Mouse (Mus musculus): ENCODE measurements around the gene Ilk.
"Not testable (repeated sequence)": the region's sequence is repeated elsewhere in the genome, so short reads cannot be mapped to it uniquely, and the experiment has no call there.

Gene Ilk

DNA sequence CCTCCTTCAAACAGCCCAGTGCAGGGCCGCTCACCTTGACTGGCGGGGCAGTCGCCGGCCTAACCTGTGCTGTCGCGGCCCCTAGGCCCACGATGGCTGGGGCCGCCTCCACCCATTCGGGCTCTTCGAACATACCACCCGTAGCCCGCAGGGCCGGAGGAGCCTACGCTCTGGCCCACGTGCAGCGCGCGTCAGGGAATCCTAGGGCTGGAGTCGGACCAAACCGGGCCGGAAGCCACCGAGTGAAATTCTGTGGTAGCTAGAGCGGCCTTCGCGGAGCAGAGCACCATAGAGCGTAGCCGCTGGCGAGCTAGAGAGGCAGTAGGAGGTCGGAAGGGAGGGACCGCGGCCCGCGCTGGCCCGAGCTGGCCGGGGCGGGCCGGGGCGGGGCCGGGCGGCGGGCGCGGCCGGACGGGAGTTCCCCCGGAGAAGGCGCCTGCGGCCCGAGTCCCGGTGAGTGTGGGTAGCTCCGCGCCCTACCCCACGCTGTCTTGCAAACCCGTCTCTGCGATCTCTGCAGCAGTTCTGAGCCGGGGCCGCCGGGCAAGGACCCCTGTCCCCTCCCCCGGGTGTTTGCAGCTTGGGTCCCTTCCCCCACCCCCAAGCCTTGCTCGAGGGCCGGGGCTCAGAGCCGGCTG lies at the start of gene Ilk:
Ilk (plus strand) TSS at position 329 of the 638 bp plus-strand sequence.
- DNase-seq (ENCODE audit: extremely low spot score): peak; percentile 88

DNA sequence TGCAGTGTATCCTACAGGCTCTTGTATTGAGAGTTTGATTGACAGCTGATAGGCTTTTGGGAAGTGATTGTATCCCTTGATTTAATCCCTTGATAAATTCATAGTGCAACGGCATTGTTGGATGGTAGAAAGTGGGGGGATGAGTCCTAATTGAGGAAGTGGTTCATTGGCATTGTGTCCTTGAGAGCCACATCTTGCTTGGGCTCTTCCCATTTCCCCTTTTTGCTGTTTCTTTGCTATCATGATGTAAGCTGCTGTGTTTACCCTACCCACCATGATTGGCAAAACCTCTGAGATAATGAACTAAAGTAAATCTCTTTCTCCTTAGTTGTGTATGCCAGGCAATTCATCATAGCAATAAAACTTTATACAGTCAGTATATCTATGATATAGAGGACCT lies 45.5 kb upstream of the Ilk start:
- DNase-seq (ENCODE audit: extremely low spot score): no peak

DNA sequence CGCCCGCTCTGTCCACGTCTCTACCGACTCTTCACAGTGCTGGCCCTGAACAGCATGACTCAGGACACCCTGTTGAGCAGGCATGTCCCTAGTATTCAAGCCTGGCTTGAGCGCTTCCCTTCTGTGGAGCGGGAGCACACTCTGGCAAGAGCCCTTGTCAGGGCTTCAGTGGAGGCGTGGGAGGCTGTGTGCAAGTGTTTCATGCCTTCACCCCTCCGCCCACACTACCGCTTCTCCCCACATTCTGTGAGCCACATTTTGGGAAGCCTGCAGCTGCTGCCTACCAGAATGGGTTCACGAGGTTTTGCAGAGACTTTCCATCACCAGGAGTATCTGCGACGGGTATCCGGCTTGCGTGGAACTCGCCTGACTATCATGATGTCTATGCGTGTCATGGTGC lies 33.2 kb upstream of the Ilk start:
- DNase-seq (ENCODE audit: extremely low spot score): no peak

DNA sequence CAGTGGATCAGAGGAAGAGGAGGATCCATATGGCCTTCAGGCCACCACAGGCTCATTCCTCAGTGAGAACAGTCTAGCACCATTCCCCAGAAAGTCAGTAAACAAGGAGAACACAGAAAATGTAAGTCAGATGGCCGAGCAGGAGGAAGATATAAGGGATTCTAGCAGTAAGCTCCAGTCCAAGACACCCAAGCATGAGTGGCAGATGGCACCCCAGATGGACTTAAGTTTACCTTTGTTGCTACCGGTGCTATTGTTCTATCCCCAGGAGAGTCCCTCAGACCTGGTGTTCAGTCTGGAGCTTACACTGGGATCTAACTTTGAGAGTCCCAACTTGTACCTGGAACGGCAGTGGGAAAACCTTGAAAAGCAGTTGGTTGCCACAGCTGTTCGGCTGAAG lies 32.6 kb upstream of the Ilk start:
- no peak for DNase-seq (ENCODE audit: extremely low spot score)

DNA sequence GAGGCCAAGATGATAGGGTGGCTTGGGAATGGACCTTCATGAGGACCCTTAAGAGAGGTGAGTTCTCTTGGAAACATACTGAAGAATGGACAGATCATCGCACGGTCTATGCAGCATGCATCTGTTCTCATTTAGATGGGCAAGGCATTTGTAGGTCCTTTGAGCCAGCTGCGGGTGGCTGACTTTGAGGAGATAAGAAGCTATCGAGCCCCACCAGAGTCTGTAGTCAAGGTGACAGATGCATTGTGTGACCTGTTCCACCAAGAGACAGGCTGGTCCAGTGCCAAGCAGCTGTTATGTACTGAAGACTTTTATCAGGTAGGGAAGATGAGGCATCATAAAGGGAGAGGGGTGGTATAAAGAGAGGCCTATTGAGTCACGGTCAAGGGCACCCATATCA lies 27.7 kb upstream of the Ilk start:
- no peak for DNase-seq (ENCODE audit: extremely low spot score)

DNA sequence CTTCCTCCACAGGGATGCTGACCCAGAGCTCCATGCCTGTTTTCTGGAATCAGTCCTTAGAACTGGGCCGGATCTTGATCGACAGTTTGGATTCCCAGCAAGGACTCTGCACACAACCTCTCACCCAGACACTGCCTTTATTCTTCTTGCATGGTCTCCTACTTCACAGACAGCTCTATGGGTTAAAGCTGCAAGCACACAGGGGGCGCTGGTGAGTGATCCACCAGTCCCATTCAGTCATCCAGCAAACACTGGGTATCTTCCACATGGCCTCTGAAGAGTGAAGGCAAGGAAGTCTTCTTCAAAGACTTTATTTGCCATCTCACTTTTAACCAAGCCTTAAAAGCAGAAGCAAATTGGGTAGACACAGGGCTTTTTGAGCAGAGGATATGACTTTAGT lies 21.0 kb upstream of the Ilk start:
- DNase-seq (ENCODE audit: extremely low spot score): no peak

DNA sequence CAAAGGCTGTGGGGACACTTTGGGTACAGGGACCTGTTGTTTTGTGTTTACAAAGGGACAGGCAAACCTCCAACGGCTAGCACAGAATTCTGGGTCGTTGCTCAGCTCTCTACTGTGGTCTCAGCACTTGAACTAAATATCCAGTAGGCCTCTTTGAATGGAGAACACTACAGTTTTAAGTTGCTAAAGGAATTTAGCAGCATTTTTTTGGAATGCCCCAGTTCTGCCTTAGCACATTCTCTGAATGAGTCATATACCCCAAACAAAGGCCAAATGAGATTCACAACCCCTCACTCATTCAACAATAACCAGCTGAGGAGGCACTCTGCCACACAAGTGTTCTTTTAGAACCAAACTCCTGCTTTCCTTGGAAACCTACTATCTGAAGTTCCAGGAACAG lies 14.5 kb upstream of the Ilk start:
- no peak for DNase-seq (ENCODE audit: extremely low spot score)

DNA sequence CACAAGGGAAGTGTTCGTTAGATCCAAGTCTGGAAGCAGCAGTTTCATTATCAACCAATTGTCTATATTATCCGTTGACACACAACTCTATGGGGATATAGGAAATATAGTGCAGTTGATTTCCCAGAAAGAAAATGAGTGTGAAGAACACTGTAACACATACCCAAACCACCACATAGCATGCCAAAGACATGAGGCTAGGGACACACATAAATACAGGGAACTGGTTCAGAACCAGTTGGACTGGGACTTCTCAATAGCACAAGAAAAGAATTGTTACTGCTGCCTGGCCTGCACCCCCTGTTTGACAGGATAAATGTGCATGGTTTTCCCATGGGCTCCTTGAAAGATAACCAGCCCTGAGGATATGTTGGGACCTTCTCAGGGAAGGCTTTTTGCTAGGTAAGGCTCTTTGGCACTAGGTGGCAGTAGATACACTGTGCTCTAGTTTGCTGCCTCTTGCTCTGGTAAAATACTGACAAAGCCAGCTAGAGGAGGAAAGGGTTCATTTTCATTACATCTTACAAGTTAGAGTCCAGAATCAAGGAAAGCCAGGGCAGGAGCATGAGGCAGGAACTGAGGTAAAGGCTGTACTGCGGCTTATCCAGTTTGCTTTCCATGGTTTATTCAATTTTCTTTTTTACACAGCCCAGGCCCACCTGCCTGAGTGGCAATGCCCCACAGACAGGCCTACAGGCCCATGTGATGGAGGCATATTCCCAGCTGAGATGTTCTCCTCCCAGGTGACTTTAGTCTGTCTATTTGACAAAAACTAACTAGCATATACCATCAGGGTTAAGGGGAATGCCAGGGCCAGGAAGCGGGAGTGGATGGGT lies 10.0 kb upstream of the Ilk start:
- DNase-seq (ENCODE audit: extremely low spot score): peak; percentile 55

DNA sequence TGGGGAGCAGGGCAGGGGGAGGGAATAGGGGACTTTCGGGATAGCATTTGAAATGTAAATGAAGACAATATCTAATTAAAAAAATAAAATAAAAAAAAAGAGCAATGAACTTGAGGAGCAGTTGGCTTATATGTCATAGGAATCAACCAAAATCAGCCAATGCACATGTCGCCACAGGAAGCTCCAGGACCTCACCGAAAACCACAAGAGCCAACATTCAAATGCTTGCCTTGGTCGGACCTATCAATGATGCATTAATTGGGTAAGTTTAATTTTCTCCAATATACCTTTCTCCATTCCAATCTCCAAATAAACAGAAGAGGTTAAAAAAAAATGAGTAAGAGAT lies 9.4 kb upstream of the Ilk start:
- no peak for DNase-seq (ENCODE audit: extremely low spot score)

DNA sequence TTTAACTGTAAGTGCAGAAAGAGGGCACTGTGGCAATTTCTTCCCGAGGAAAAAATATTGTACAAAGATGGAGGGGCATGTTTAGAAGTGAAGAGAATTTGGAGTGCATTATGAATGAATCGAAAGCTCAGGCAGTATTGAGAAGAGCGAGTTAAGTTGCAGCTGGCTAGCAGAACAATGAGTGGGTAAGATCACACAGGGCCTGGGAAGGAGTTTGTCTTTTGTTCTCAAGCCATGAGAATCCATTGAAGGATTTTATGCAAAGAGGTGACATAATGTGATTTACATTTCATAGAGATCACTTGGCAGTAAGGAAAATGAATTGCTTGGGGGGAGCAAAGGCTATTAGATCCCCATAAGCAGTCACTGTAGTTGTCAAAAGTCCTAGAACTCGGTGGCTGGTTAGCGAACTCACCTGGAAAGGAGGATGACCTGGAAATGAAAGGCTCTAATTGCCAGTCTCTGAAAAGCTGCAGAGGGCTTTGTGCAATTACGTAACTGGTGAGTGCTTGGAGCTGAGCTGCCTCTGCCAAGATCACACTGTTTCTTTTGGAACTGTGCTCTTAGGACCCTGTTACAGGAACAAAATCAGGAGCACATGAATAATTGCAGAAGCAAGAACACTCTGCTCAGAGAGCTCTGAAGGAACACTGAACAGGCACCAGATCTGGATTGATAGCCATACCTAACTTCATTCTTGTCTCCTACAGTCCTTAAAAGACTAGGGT lies 7.5 kb upstream of the Ilk start:
- DNase-seq (ENCODE audit: extremely low spot score): no peak

DNA sequence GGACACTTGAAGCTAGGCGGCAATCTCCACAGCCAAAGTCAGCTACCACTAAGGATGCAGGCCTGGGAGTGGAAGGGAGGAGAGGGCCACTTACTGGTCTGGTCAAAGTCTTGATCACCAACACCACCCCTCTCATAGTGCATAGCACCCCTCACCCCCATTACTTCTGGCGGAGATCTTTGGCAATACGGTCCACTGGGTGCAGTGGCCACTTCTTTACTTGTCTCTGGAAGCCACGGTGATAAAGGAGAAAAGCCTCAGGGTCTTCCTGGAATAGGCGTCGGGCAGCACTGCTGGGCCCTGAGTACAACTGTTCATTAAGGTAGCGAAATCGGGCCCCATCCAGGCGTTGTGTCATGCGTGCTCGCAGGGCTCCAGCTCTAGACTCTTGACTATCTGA lies 2.6 kb upstream of the Ilk start:
- DNase-seq (ENCODE audit: extremely low spot score): no peak

DNA sequence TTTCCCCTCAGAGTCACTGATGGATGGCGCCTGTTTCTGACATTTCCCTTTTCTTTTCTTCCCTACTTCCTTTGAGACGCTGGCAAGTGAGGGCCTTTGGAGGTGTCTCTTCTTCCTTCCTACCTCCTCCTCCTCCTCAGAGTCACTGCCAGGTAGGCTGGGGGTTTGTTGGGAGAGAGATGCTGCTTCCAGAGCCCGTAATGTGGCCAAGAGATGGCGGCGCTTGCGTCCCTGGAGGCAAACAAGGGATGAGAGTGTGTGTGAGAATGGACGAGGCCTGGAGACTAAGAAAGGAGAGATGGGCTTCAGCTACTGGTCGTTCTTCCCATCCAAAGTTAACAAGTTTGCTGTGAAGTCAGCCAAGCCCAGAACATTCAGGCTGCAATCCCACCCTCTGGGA lies 1.6 kb upstream of the Ilk start:
- no peak for DNase-seq (ENCODE audit: extremely low spot score)

DNA sequence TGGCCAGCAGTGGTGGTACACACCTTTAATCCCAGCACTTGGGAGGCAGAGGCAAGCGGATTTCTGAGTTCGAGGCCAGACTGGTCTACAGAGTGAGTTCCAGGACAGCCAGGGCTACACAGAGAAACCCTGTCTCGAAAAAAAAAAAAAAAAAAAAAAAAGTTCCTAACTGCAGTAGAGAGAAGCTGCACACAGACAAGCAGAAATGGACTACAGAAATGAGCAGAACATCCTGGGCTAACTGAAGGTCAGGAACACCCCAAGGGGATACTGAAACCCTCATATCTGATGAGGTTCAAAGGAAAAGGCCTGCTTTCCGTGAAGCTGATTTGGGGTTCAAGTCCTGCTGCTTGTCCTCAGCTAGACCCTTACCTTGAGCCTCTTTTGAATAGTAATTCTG lies 928 bp upstream of the Ilk start:
- DNase-seq (ENCODE audit: extremely low spot score): not testable (repeated sequence)

DNA sequence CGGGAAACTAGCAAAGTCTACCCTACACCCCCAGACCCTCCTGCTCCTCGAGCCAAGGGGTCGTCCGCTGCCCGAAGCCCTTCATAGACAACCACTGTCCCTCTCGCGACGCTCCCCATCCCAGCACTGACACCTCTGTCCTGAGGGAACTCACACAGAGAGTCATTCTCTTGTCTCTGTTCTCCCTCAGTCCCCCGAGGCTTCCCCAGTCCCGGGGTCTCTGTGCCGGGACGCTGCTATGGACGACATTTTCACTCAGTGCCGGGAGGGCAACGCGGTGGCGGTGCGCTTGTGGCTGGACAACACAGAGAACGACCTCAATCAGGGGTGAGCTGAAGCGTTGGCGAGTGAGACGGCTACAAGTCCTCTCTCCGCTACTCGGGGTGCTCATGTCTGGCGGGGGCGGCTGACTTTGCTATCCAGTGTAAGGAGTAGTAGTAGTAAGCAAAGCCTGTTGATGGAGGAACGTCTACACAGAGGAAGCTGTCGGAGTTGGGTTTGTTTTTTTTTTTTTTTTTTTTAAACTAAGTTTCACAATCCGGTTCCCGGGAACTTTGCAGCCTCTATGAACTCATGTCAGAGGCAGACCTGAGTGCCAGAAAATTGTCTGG lies 624 bp downstream of the Ilk start, which contains the start of gene Rrp8:
Rrp8 (minus strand) TSS at position 475 of the 611 bp plus-strand sequence.
- DNase-seq (ENCODE audit: extremely low spot score): no peak

DNA sequence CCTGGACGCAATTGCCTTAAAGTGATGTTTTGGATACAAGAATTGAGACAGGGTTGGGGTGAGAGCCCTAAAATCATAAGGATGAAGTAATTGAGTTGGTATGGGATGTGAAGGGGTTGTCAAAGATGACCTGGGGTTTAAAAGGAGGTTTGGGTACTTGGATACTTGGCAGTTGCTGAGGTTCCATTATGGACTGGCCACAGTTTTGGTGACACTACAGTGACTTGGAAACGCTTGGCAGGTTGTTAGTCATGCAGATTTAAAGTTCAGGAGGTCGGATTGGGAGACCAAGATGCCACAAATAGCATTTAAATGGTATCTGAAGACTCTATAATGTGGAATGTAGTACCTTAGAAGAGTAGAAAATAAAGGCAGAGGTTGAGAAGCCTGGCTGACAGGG lies 1.3 kb downstream of the Ilk start:
- DNase-seq (ENCODE audit: extremely low spot score): no peak

DNA sequence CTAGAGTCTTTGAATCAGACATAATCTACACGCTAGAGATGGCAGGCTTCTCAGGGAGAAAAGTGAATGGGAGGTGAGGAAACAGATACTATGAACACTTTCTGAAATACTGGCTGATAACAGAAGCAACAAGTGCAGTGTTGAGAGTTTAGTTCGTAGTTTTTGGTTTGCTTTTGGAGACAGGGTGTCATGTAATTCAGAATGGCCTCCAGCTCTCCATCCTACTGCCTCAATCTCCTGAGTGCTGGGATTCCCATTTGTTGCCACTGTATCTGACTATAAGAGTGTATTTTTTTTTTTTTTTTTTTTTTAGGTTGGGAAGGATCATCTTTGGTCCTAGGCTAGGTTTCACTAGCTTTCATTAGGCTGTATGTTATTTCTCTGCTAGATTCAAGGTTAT lies 1.9 kb downstream of the Ilk start:
- no peak for DNase-seq (ENCODE audit: extremely low spot score)

DNA sequence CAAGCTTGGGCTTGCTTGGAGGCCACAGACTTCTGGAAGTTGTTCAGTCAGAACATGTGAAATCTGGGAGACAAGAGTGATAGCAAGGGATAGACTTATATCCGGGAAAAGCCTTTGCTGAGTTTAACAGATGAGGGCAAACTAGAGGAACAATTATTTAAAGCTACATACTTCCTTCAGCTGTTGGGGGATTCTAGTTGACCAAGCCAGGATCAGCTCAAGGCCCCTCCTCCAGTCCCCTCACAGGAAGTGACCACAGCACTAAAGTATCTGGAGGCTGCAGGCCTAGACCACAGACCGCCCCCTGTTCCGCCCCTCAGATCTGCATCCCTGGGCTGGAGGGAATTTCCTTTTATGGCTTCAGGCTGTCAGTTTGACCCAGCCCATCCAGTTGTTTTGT lies 2.6 kb downstream of the Ilk start:
- DNase-seq (ENCODE audit: extremely low spot score): peak; percentile 69

DNA sequence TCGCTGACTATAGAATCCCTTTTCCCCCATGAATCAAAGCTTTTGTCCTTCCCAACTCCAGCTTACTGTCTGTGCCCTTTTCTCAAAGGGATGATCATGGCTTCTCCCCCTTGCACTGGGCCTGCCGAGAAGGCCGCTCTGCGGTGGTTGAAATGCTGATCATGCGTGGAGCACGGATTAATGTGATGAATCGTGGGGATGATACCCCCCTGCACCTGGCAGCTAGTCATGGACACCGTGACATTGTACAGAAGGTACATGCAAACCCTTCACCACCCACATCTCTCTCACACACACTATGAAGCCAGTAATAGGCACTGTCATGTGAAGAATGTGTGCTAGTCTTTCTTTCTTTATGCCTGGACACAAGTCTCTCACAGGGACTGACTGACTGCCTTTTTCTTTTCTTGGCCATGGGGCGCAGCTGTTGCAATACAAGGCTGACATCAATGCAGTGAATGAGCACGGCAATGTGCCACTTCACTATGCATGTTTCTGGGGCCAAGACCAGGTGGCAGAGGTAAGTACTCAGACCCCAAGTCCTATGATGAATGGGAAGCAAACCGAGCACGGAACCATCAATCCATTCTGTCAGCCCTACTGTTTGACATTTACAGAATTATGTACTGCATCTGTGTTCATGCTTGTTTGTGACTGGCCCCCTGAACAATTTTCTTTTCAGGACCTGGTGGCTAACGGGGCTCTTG lies 3.9 kb downstream of the Ilk start:
- no peak for DNase-seq (ENCODE audit: extremely low spot score)

DNA sequence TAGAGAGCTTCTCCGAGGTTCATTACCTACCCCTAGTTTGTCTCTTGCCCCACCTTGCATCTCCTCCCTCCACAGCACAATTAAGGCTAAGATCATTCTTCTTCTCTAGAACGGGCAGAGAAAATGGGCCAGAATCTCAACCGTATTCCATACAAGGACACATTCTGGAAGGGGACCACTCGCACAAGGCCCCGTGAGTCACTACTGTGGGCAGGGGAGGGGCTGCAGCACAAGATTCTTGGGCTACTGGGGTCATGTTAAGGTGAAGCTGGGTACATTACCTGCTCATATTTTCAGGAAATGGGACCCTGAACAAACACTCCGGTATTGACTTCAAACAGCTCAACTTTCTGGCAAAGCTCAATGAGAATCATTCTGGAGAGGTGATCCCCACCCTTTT lies 4.5 kb downstream of the Ilk start:
- no peak for DNase-seq (ENCODE audit: extremely low spot score)

DNA sequence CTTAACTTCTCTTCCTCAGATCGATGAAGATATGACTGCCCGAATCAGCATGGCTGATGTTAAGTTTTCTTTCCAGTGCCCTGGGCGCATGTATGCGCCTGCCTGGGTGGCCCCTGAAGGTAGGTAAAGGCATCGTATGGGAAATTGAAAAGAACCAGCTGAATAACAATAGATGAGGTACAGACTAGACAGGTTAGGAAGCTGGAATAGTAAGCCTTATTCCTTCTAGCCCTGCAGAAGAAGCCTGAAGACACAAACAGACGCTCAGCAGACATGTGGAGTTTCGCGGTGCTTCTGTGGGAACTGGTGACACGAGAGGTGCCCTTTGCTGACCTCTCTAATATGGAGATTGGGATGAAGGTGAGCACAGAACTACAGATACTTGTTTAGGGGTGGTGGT lies 5.6 kb downstream of the Ilk start:
- DNase-seq (ENCODE audit: extremely low spot score): no peak

DNA sequence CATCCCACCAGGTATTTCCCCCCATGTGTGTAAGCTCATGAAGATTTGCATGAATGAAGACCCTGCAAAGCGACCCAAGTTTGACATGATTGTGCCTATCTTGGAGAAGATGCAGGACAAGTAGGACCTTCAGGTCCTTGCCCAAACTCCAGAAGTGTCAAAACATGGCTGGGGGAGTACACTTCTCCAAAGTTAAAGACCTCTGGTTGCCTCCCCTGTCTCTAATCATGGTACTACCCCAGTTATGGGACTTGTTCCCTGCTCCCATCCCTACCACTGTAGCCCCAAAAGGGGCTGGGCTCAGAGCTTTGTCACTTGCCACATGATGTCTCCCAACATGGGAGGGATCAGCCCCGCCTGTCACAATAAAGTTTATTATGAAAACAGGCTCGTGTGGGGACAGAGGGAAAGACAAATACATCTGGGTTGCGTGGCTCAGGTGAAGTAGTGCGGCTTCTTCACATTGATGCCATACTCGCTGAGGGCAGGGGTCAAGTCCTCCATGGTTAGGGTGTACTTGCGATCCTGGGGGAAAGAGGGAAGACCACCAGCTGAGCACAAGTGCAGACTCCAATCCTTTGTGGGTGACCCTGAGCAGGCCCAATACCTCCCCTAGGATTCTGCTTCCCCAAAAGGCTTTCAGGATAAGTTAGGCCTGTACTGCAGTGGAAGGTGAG lies 6.3 kb downstream of the Ilk start:
- not testable (repeated sequence) for DNase-seq (ENCODE audit: extremely low spot score)
